Mouse (Mus musculus): ENCODE results near the gene Prkrip1.

DNA sequence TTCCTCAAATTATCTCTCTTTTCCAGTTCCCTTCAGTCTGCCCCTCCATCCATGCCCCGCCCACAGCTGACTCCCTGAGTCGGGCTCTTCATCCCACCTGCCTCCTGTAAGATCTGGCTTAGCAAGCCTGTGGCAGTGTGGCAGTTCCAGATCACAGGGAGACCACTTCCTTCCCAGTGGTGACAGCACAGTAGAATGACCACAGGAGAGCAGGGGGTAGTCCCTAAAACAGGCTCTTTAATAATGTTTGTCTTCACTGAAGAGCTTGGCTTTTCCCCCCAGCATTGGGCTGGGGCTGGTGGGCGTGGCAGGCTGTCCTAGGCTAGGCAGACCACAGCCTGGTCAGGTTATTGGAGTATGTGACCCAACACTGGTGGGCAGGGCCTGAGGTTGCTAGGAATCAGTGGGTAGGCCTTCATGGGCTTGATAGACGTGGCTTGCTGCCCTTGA is 19.2 kb upstream of the Prkrip1 start:
- TF ChIP-seq POLR2A (IDR thresholded peaks at IDR 0.05; ENCODE audit: control insufficient read depth in 1 of 2, insufficient read depth in 1 of 2, low read depth in 1 of 2, low read length in 2 of 2, poor library complexity in 1 of 2) (no peak), GATA1 (IDR thresholded peaks at IDR 0.05; ENCODE audit: low read depth, low read length) (no peak), CTCF (IDR thresholded peaks at IDR 0.05 in 2 of 3, conservative IDR thresholded peaks at IDR 0.05 in 1 of 3; ENCODE audit: control insufficient read depth in 1 of 3, insufficient read depth in 1 of 3, low read depth in 2 of 3, low read length in 3 of 3, poor library complexity in 1 of 3, severe bottlenecking in 1 of 3) (no peak), POLR2AphosphoS2 (IDR thresholded peaks at IDR 0.05; ENCODE audit: low read length) (no peak), MAX (IDR thresholded peaks at IDR 0.05; ENCODE audit: low read length) (no peak), MAFK (IDR thresholded peaks at IDR 0.05; ENCODE audit: borderline replicate concordance, low read depth, low read length) (no peak), TCF12 (IDR thresholded peaks at IDR 0.05; ENCODE audit: low read depth, low read length) (no peak), KAT2A (conservative IDR thresholded peaks at IDR 0.05; ENCODE audit: low read depth, low read length) (no peak), CHD2 (IDR thresholded peaks at IDR 0.05; ENCODE audit: low read length) (no peak)

All from MEL (cell line).